Mouse (Mus musculus) lung, postnatal 4 days (tissue): Measurements from ENCODE around the gene Acap2.

Source experiments
- DNase-seq, 2 experiments: peaks; one replicate each; pipeline ENCODE4 v3.0.0; 2021

The Acap2 gene

DNA sequence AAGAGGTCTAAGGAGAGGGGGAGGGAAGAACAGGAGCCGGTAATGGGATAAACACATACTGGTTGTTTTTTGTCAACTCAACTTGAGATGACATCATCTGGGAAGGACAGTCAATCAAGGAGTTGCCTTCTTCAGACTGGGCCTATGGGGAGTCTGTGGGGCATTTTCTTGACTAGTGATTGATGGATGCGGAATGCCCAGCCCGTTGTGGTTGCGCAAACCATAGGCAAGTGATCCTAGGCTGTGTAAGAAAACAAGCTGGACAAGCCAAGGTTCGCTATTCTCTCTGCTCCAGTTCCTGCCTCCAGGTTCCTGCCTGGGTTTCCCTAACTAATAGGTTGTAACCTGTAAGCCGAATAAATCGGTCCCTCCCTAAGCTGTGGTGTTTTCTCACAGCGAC lies 4.1 kb upstream of the Acap2 start:
- no peak for DNase-seq

DNA sequence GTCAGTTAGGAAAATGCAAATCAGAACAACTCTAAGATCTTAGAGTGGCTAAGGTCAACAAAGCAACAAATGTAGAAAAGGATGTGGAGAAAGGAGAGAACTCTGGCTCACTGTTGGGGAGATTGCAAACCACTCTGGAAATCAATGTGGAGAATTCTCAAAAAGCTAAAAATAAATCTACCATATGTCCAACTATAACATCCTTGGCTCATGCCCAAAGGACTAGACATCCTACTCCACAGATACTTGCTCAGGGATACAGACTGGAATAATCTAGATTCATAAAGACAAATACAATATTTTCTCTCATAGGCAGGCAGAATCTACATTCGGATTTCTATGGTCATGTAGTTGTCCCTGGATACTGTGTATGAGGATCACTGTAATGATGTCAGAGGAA lies 3.2 kb upstream of the Acap2 start:
- no peak for DNase-seq

DNA sequence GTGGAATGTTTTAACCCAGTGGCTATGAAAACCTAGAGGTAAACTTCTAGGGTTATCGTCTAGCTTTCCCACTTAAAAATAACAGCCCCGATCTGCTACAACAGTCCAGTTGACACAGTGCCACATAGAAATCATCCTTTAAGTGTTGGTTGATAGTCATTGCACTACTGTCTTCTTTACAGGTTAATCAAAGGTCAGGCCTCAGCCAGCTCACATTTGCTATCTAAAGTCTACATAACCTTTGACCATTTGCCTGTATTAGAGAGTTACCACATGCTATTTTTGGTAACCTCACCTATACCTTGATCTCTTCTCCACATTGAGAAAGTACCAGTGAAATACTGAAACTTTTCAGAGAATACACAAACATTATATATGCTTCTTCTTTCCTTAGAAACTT lies 659 bp upstream of the Acap2 start:
- DNase-seq = no peak

DNA sequence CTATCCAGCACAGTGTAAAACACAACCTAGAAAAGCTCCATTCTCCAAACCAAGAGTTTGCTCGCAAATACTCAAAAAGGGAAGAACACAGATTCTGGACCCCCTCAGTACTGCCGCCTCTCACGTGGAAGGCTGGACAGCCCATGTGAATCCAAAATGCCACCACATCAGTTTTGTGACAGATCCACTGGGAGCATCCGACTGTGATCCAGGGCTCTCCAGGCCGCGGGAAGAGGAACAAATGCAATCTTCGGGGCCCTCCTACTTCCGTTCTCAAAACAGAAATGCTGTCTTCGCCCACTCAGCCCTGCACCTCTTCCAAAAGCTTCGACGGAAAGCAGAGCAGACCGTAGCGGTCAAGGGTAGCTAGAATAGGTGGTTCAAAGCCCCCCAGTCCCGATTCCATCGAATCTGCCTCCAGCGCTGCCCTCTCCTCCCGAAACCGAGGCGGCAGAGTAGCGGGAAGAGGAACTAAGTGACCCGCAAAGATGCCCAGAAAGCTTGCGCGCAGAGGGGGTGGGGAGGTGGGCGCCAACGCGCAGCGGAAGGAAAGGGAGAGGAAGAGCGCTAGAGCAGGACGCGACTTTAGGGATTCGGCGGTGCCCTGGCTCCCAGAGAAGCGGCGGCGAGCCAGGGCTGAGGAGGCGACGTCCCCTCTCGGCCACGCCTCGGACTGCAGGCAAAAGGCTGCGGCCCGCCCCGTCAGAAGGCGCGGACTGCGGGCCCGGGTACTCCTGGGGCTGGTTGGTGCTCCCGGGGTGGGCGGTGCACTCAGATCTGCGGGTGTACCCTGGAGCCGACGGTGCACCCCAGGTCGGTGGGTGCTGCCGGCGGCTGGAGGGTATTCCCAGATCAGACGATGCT lies 887 bp downstream of the Acap2 start:
- peak; percentile 80 for DNase-seq

DNA sequence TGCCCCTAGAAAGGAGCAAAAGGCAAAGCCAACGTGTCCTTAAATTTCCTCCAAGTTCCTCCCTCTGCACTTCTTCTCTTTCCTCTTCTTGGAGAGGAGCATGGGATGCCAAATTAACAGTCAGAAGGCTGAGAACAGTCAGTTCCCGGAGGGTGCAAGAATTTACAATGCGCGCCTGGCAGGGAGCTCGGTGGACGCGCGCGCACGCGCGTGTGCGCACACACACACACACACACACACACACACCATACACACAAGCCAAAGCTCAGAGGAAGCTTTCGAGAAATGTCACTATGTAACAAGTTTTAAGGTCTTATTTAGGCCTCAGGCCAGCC lies 1.5 kb downstream of the Acap2 start:
- peak; percentile 48 to 67 for DNase-seq

DNA sequence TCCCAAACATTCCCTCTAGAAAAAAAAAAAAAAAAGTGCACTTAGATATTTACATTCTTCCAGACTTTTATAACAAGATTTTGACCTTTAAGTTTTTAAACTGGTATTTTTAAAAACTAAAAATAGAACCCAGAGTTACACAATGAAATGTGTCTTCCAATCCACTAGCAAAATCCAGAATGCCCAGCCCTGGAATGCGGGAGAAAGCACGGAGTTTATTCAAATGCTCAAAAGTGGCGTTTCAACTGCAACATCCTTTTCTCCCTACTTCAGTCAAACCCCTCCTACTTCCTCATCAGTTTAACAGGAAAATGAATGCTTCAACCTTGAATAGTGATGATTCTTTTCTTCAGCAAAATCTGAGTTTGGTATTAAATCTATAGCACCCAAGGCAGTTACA lies 4.1 kb downstream of the Acap2 start:
- no peak for DNase-seq

DNA sequence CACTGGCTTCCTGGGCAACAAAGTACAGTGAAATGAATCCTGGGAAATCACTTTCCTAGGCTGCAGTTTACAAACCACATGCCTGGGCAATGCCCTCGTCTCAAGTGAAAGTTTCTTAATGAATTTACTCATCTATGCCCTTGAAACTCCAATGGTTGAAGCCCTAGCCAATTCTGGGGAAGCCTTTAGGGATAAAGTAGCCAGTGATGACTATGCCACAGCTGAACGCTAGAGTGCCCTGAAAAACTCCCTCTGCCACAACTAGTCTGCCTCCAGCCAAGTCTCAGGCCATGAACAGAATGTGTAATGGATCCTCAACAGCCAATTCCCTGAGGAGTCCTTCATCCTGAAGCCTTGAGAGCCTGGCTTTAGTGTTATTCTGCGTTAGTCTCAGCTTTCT lies 8.5 kb downstream of the Acap2 start:
- DNase-seq = no peak

DNA sequence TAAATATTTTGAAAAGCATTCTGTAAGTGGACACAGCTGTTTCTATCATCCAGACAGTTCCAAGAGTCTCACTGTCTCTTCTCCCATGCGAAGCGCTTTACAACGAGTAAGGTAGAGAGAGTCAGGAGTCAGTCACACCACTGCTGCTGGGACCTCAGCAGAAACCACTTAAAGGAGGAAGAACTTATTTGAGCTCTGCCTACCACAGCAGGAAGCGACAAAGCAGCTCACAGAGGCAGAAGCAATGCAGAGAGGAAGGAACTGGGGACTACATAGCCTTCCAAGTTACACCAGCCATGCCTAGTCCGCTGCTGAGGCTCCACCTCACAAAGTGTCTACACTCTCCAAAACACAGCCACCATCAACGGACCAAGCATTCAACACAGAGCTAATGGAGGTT lies 9.2 kb downstream of the Acap2 start:
- peak; percentile 48 to 51 for DNase-seq

DNA sequence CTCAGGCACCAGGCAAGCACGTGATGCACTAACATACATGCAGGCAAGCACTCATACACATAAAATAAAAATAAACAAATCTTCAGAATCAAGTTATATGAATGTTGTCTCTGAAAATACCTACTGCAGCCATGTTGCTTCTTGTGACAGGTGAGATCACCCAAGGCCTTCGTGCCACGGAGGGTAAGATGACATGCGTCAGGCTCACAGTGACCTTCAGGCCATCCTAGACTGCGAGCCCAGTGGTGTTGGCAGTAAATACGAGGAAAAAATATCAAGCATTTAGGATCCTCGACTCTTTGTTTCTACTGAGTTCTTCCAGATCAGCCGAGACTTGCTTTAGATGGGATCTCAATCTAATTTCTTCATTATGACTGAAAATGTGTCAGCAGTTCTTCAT lies 10.6 kb downstream of the Acap2 start:
- no peak for DNase-seq

DNA sequence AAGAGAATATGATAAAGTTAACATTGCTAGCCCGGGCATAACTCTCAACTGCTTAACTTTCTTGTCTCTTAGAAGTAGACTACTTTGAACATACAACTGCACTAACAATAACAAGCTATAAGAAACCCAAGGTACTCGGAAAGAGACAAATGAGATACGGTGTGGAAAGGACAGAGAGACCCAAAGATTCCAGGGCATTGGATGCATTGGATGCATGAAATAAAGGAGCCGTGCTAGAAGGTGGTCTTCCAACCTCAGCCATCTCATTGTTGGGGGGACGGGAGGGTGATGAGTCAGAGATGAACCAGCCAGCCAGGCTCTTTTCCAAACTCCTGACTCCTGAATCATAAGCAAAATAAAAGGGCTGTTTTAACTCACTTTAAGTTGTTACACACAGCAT lies 11.8 kb downstream of the Acap2 start:
- DNase-seq = no peak

DNA sequence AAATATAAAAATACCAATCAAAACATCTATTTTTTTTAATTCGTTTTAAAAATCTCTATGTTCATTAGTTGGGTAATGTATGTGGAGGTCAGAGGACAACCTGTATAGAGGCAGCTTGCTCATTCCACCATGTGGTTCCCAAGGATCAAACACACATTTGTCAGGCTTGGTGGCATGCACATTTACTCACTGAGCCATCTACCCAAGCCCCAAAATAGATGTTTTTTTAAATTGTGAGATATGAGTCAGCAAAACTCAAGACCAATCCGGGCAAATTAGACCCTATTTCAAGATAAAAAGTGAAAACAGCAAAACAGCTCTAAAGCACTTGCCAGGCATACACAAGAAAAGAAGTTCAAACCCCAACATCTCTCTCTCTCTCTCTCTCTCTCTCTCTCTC lies 12.2 kb downstream of the Acap2 start:
- DNase-seq = no peak

DNA sequence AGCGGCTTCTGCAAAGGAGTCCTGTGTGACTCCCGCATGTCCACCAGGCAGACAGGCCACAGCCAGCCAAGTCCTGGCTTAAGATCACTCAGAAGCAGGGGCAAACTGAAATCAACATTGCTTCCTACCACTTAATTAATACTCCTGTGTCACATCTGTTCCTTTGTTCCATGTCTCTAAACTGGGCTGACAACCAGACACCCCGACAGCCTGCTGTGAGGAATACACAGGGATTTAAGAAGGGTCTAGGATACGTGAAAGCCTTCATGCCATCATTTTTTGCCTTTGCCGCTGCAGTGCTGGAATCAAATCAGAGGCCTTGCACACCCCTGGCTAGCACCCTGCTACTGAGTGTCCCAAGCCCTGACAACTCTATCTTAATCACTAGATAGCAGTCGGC lies 12.8 kb downstream of the Acap2 start:
- peak; percentile 23 to 69 for DNase-seq

DNA sequence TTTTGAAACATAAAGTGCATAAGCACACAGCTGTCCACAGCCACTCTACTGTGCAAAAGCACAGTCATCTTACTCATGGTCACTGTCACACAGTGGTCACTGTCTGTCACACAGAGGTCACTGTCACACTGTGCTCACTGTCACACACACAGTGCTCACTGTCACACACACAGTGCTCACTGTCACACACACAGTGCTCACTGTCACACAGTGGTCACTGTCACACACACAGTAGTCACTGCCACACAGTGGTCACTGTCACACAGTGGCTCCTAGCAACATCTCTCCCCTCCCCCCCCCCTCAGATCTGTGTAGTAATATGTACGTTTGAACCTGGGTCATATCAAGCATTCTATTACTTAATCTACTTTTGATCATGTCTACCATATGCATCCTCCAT lies 13.9 kb downstream of the Acap2 start:
- DNase-seq = no peak

DNA sequence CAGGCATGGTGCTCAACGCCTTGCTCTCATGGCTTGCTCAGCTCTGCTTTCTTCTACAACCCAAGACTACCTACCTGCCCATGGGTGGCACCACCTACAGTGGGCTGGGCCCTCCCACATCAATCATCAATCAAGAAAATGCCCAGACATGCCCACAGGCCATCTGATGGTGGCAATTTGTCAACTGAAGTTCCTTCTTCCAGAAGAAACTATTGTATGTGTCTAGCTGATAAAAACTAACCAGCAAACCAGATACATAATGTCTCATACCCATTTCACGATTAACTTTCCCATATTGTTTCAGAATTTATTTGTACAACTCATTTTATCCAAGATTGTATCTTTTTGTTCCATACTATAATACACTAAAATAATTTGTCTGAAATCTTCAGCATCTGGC lies 15.3 kb downstream of the Acap2 start:
- no peak for DNase-seq

DNA sequence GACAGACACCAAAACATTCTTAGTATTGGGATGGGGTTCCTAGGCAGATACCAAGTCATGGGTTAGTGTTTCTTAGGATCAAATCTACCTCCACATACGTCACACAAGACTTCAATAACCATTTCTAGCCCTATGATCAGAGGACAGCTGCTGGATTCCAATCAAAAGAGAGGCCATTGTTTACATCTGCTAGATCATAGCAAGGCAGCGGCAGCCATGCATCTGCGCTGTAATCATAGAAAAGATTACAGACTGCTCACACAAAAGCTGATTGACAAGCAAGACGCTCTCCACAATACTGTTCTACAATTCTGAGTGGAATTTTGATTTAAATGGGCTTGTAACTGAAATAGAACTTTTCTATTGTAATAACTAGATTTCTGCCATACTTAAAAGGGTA lies 16.3 kb downstream of the Acap2 start:
- no peak for DNase-seq

DNA sequence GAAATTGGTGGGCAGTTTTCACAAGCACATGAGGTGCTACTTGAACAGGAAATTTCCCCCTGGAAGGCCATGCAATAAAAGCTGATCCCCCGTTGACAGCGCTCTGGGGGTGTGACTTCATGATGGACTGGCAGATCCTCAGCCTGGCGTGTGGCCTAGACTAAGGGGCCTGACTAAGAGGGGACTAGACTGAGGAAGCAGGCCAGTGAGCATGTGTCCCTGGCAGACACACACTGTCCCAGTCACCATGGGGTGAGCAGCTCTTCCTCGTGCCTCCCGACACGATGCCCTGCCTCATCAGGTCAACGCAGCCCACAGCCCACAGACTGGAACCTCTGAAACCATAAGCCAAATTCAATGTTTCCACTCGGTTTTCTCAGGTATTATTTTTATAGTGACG lies 18.5 kb downstream of the Acap2 start:
- peak; percentile 36 to 61 for DNase-seq

DNA sequence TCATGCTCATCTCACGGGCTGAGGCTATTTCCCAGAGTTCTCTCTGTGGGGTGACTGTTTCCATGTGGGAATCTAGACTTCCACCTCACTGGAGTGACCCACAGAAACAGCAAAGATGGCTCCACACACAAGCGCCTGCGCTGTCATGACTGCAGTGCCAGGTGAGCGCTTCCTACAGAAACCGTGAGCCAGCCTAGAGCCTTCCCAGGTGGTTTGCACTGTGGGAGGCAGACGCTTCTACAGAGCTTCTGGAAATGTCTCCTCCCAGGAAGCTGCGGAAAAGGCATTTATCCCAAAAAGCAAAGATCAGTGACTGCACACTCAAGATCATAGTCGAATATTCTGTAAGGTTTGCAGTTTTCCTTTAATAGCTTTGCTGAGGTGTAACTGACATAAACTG lies 20.2 kb downstream of the Acap2 start:
- no peak for DNase-seq

DNA sequence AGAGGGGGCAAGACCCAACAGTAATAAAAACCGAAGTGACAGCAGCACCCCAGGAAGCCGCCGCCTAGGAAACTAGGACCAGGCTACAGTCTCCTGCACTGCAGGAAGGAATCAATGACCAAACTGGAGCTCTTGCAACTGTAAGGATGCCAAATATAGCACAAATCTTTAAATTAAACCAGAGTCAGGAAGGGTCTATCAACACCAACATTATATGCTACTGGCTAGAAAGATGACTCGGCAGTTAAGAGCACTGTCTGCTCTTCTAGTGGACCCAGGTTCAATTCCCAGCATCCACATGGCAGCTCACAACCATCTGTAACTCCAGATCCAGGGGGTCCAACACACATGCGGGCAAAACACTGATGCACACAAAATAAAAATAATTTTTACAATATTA lies 21.7 kb downstream of the Acap2 start:
- DNase-seq = no peak

DNA sequence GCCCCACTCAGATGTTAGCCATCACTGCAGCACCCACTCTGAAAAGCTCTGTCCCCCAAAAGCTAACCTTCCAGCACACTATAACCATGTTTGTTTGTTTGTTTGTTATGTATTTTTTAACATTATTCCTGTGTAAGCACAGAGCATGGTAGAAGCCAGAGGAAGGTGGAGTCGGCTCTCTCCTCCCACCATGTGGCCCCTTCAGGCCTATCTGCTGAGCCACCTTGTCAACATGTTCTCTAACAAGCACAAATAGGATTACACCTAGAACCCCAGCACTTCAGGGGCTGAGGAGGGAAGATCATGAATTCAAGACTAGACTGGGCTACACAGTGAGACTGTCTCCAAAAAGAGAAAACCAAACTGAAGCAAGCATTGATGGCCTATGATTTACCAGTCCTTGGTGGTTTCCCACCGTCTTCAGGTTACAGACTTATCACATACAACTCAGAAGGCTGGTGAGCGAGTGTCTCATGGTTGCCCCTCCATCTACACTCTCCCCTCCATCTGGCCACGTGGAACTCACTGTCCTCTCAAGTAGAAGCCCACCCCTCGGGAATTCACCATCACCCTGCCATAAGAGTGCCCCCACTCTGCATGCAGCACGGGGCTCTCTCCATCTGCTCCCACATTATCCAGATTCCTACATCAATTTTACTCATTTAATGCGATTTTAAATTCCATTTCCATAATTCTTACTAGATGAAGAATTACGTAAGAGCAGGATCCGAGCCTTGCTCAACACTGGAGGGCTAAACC lies 26.0 kb downstream of the Acap2 start:
- no peak for DNase-seq

DNA sequence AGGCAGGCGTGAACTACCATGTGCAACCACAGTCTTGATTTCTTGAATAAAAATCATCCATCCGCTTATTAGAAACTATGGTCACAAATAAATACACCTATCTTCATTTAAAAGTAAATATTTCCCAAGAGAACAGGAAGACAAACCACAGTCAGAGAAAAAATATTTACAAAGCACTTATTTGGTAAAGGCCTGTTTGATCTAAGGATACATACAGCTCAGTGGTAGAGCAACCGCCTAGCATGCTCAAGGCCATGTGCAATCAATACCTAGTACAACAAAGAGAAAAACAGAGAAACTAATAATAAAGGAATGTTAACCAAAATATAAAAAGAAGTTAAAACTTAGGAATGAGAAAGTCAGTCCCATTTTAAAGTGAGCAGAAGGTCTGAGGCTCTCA lies 28.8 kb downstream of the Acap2 start:
- DNase-seq = no peak

DNA sequence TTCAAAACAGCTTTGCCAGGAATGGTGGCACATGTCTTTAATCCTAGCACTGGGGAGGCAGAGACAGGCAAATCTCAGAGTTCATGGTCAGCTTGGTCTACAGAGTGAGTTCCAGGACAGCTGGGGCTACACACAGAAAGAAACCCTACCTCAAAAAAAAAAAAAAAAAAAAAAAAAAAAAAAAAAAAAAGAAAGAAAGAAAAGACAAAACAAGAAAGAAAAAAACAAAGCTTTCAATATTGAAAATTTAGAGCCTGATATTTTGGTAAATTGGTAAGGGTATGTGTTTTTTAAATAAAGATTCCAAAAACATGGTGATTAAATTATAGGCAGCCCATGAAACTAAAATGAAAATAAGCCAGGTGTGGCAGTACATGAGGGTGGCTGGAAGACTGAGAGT lies 29.6 kb downstream of the Acap2 start:
- no peak for DNase-seq

DNA sequence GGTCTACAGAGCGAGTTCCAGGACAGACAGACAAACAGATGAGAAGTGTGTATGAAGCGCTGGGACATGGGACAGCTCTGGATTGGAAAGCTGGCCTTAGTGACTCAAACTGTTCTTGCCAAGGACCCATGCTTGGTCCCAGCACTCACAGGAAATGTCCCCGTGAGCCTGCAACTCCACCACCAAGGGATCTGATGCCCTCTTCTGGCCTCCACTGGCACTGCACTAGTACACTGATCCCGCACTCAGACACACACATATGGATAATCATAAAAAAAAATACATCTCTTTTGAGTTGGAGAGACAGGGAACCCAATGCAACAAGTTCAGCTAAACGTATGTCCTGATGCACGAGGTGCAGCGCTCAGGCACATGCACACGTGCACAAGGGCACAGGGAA lies 30.7 kb downstream of the Acap2 start:
- DNase-seq = no peak

DNA sequence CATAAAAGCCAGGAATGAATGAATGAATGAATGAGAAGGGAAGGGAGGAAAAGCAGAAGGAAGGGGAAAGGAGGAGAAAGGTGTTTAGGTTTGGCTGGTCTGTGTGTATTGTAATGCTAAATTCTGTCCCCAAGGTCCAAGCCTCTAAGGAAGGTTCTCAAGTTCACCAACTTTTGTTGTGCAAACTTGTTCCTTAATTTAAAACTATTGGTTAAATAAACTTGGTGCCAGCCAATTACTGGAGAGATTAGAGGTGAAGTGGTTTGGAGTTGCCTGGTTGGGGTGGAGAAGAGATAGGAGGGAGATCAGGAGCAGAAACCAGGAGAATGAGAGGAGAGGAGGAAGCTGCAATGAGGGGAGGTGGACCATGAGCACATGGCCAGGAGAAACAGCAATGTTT lies 31.4 kb downstream of the Acap2 start:
- DNase-seq = no peak

DNA sequence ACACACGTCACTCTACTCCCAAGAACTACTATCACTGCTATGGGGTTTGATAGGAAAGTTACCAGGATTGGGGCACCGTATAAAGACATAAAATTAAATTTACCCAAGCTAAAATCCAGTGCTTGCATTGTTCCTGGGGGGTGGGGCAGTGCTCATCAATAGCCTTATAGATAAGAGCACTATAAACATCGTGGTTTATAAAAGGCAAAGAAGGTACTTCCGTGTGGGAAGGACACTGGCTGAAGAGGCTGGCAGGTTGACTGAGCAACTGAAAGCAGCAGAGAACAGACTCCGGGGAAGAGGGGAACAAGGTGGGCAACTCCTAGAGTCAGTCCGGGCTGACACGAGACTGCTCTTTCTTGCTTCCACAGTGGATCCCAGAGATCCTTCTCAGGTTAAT lies 33.1 kb downstream of the Acap2 start:
- DNase-seq = no peak
